Comparison of ENCODE assay signal across 24 mouse cellular contexts in genomic region chr11:67663437-67663836, GRCm38 (mm10). TPM values are rescaled to one million over a fixed set of nuclear protein-coding genes. Genes with fewer than 3 reads are reported as not detected.
"Had no signal": no experiment of that assay in that cellular context is flagged by ENCODE, and none has a peak within 500 bp of the region (broad histone marks: within the 10 kb centered on the region; RNA-seq: fewer than 3 reads in every experiment).

No protein-coding gene starts in this region.

- DNase-seq: kidney, adult 11 months; kidney, adult 8-10 months; kidney, postnatal 10 days; kidney, postnatal 36 days; left cerebral cortex, postnatal 4 days; liver, postnatal 0 days; lung, embryonic 14.5 days; spleen, adult 18-20 months; thymus, postnatal 25 days had no signal

- H3K4me1 ChIP-seq: kidney, embryonic 15.5 days; limb, embryonic 12.5 days; midbrain, embryonic 12.5 days; stomach, embryonic 15.5 days had no signal

- H3K4me3 ChIP-seq: kidney, embryonic 15.5 days; limb, embryonic 12.5 days; limb, embryonic 15.5 days; midbrain, embryonic 12.5 days; myocyte; stomach, embryonic 15.5 days had no signal

- ATAC-seq: liver, postnatal 0 days; lung, postnatal 0 days; midbrain, embryonic 16.5 days had no signal

- H3K4me2 ChIP-seq: kidney, embryonic 15.5 days; limb, embryonic 12.5 days; limb, embryonic 15.5 days; liver, embryonic 11.5 days; lung, embryonic 14.5 days; midbrain, embryonic 12.5 days; stomach, embryonic 15.5 days had no signal

- H3K9ac ChIP-seq: kidney, embryonic 15.5 days; limb, embryonic 12.5 days; limb, embryonic 15.5 days; liver, embryonic 14.5 days; liver, postnatal 0 days; lung, embryonic 14.5 days; midbrain, embryonic 12.5 days; stomach, embryonic 15.5 days had no signal

- H3K36me3 ChIP-seq: limb, embryonic 12.5 days; midbrain, embryonic 12.5 days; stomach, embryonic 15.5 days had no signal

- H3K9me3 ChIP-seq: kidney, embryonic 15.5 days; limb, embryonic 12.5 days; limb, embryonic 15.5 days; midbrain, embryonic 12.5 days; stomach, embryonic 15.5 days had no signal

- H3K27me3 ChIP-seq: kidney, embryonic 15.5 days; limb, embryonic 12.5 days; limb, embryonic 15.5 days; midbrain, embryonic 12.5 days; stomach, embryonic 15.5 days had no signal

- H3K27ac ChIP-seq: kidney, embryonic 15.5 days; limb, embryonic 12.5 days; limb, embryonic 15.5 days; liver, embryonic 14.5 days; macrophage; midbrain, embryonic 12.5 days; stomach, embryonic 15.5 days had no signal

RNA-seq across cellular contexts. Expression of gene Rcvrn, which starts 31.7 kb away (rescaled TPM):
- total RNA-seq: megakaryocyte-erythroid progenitor cell, adult 5-6 weeks; monocyte, adult 5-6 weeks had no signal
- polyA plus RNA-seq: kidney, embryonic 15.5 days; limb, embryonic 12.5 days; limb, embryonic 15.5 days; liver, embryonic 11.5 days; liver, embryonic 14.5 days; liver, postnatal 0 days; lung, embryonic 14.5 days; lung, postnatal 0 days; macrophage; midbrain, embryonic 12.5 days; midbrain, embryonic 16.5 days; myocyte; neural tube, embryonic 11.5 days; neural tube, embryonic 14.5 days; stomach, embryonic 15.5 days had no signal
